Mouse (Mus musculus) thymus, adult 2 months (tissue): ENCODE results near the gene Inpp5k. TPM values are rescaled to one million over a fixed set of nuclear protein-coding genes. Genes with fewer than 3 reads are reported as not detected.

Source experiments
- DNase-seq: peaks from one replicate; pipeline ENCODE4 v3.0.0; 2021
- H3K27ac ChIP-seq: fragments of 200-500 bp; 2 replicates; pipeline ENCODE4 v1.5.1; 2012; ENCODE audit warnings: low read length, control low read depth; ENCODE audit not compliant: control insufficient read depth, insufficient read depth
- H3K27me3 ChIP-seq: fragments of 200-500 bp; 2 replicates; pipeline ENCODE4 v1.6.1; 2012; ENCODE audit warnings: mild to moderate bottlenecking, low read length, moderate library complexity, mixed read lengths; ENCODE audit not compliant: control insufficient read depth, insufficient read depth
- H3K36me3 ChIP-seq: fragments of 200-500 bp; 2 replicates; pipeline ENCODE4 v1.6.1; 2012; ENCODE audit warnings: mild to moderate bottlenecking, low read length, moderate library complexity; ENCODE audit not compliant: control insufficient read depth, insufficient read depth
- H3K4me1 ChIP-seq: fragments of 200-500 bp; replicated peaks from 2 replicates; pipeline ENCODE4 v1.6.1; 2012; ENCODE audit warnings: low read length; ENCODE audit not compliant: control insufficient read depth, insufficient read depth
- H3K4me3 ChIP-seq: fragments of 200-500 bp; 2 replicates; pipeline ENCODE4 v1.5.1; 2012; ENCODE audit warnings: mild to moderate bottlenecking, low read length, control low read depth, moderate library complexity; ENCODE audit not compliant: control insufficient read depth, insufficient read depth
- CTCF ChIP-seq: fragments of 200-500 bp; IDR thresholded peaks from 2 replicates; pipeline ENCODE4 v1.5.1; 2012; ENCODE audit warnings: mild to moderate bottlenecking, control low read depth, low read length, moderate library complexity, borderline replicate concordance; ENCODE audit not compliant: control insufficient read depth, poor library complexity, insufficient read depth; ENCODE audit errors: extremely low read depth
- POLR2A ChIP-seq: fragments of 200-500 bp; IDR thresholded peaks from 2 replicates; pipeline ENCODE4 v1.6.1; 2012; ENCODE audit warnings: mild to moderate bottlenecking, low read length, control low read depth, moderate library complexity; ENCODE audit not compliant: control insufficient read depth, poor library complexity, insufficient read depth; ENCODE audit errors: extremely low read depth
- WGBS: fragments of 180-500 bp; shearing (Covaris S2); methylation state at CpG from one replicate; pipeline ENCODE4 v1.1.7; 2018; 5-methylcytosine and 5-hydroxymethylcytosine counted together
- polyA plus RNA-seq: library from polyadenylated mRNA; depleted of rRNA; stranded (reverse); fragments of >200 nt; gene quantifications from 2 replicates; pipeline ENCODE4 v1.2.3, GENCODE M21; 2012

Inpp5k gene
- polyA plus RNA-seq, 1 experiment = 164 TPM

- H3K36me3 ChIP-seq = peaks cover 13% of the 10 kb centered on the region
These were observed 26.1 kb downstream of the Inpp5k start for GRCm38 (mm10) chr11:75656621-75657590.

GRCm38 (mm10) chr11:75657841-75658240 lies 27.1 kb downstream of the Inpp5k start:
- peaks cover 23% of the 10 kb centered on the region for H3K36me3 ChIP-seq
- DNase-seq = no peak
- peaks cover 43% of the 10 kb centered on the region for H3K4me1 ChIP-seq

More at GRCm38 (mm10) chr11:75656621-75657590, 26.1 kb downstream of the Inpp5k start:
- H3K4me3 ChIP-seq = peak overlapping the region; percentile 78
- DNase-seq = no peak
- H3K27ac ChIP-seq = no peak overlapping the region
- no peak for TF ChIP-seq CTCF
- no peak for TF ChIP-seq POLR2A
- H3K4me1 ChIP-seq = peaks cover 52% of the 10 kb centered on the region
- 72% methylated on average over 20 of the region's 20 CpGs for WGBS
- no peaks in the 10 kb centered on the region for H3K27me3 ChIP-seq

GRCm38 (mm10) chr11:75658311-75658710 lies 27.5 kb downstream of the Inpp5k start:
- Histone ChIP-seq H3K27ac (no peak overlapping the region), H3K36me3 (peaks cover 23% of the 10 kb centered on the region), H3K27me3 (no peaks in the 10 kb centered on the region), H3K4me1 (peaks cover 38% of the 10 kb centered on the region), H3K4me3 (no peak overlapping the region)
- DNase-seq = no peak
- WGBS = 97% methylated on average over 13 of the region's 13 CpGs
- TF ChIP-seq POLR2A (no peak), CTCF (no peak)

More at GRCm38 (mm10) chr11:75657841-75658240, 27.1 kb downstream of the Inpp5k start:
- Histone ChIP-seq H3K27ac (no peak overlapping the region), H3K4me3 (no peak overlapping the region), H3K27me3 (no peaks in the 10 kb centered on the region)
- TF ChIP-seq CTCF = no peak
- no peak for TF ChIP-seq POLR2A

- WGBS = 92% methylated on average over 14 of the region's 14 CpGs
- H3K36me3 ChIP-seq = peaks cover 23% of the 10 kb centered on the region
- no peaks in the 10 kb centered on the region for H3K27me3 ChIP-seq
- no peak for DNase-seq
- TF ChIP-seq CTCF (no peak), POLR2A (no peak)
- no peak overlapping the region for H3K4me3 ChIP-seq
- H3K27ac ChIP-seq = no peak overlapping the region
- peaks cover 30% of the 10 kb centered on the region for H3K4me1 ChIP-seq
These were observed 28.4 kb downstream of the Inpp5k start for GRCm38 (mm10) chr11:75658996-75659750.

- Histone ChIP-seq H3K4me3 (no peak overlapping the region), H3K36me3 (peaks cover 27% of the 10 kb centered on the region), H3K27ac (no peak overlapping the region), H3K27me3 (no peaks in the 10 kb centered on the region), H3K4me1 (peaks cover 20% of the 10 kb centered on the region)
- TF ChIP-seq POLR2A (no peak), CTCF (no peak)
- WGBS = 97% methylated on average over 12 of the region's 12 CpGs
- no peak for DNase-seq
These were observed 29.3 kb downstream of the Inpp5k start for GRCm38 (mm10) chr11:75660081-75660590.
